Mouse (Mus musculus): ENCODE results near the gene Plscr3.
A peak's percentile ranks its signal among the peaks of the same experiment; 100 is the strongest.

GRCm38 (mm10) chr11:69855347-69855746 is 9.2 kb downstream of the Plscr3 start:
- TF ChIP-seq CTCF (IDR thresholded peaks at IDR 0.05; ENCODE audit: borderline replicate concordance, insufficient read depth, low read length) (0 out of 2 replicates have a peak, but pooled peaks have one; percentile 7), POLR2A (IDR thresholded peaks at IDR 0.05; ENCODE audit: low read depth, low read length) (no peak)

Data from embryonic fibroblast, embryonic 13.5 days (primary cell).